Mouse (Mus musculus) right cerebral cortex, adult 18-20 months (tissue): ENCODE measurements around the gene Krt26.

ENCODE experiments used
- DNase-seq: peaks from one replicate; pipeline ENCODE4 v3.0.0; 2022; ENCODE audit warnings: mixed read lengths

The Krt26 gene

GRCm38 (mm10) chr11:99284011-99284410 lies 53.8 kb downstream of the Krt26 start:
- DNase-seq, result no peak

GRCm38 (mm10) chr11:99283334-99283733 lies 54.4 kb downstream of the Krt26 start:
- no peak for DNase-seq

GRCm38 (mm10) chr11:99281116-99281515 lies 56.6 kb downstream of the Krt26 start:
- DNase-seq, result no peak

GRCm38 (mm10) chr11:99279986-99280385 lies 57.8 kb downstream of the Krt26 start:
- DNase-seq, result no peak
